Mouse (Mus musculus): ENCODE measurements around the gene Kansl1l. TPM values are rescaled to one million over a fixed set of nuclear protein-coding genes. Genes with fewer than 3 reads are reported as not detected.

Gene Kansl1l
- polyA plus RNA-seq, 1 experiment from 2014 or later = 9.3 TPM

DNA sequence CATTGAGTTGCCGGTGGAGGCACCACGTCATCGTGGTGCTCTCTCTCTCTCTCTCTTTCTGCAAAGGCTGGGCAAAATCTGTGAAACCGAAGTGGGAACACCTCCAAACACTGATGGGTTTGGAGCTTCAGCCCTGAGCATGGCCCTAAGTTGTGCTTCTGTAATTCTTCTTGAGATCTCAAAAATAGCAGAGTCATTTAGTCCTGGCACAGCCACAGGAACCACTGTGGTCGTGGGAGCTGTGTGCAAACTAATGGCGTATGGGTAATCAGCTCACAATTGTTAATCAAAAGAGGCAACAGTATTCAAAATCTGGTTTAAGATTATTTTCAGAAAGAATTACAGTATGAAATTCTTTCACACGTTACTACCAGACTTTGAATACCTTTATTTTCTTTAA lies 144.6 kb downstream of the Kansl1l start:
- no peak overlapping the region for H3K27ac ChIP-seq (ENCODE audit: low read depth, low read length)
- no peaks in the 10 kb centered on the region for H3K4me1 ChIP-seq (ENCODE audit: control insufficient read depth, insufficient read depth, low read length)
- no peak overlapping the region for H3K4me3 ChIP-seq (ENCODE audit: low read depth, low read length)
- no peak overlapping the region for H3K9ac ChIP-seq (ENCODE audit: low read depth, low read length)
- WGBS (ENCODE audit: insufficient replicate concordance) = 86% methylated on average over 7 of the region's 7 CpGs
- no peak overlapping the region for H3K4me2 ChIP-seq
- H3K9me3 ChIP-seq (replicated peaks; ENCODE audit: control insufficient read depth, low read length) = no peaks in the 10 kb centered on the region
- no peak for ATAC-seq (replicated peaks; ENCODE audit: insufficient number of reproducible peaks, low FRiP score, low TSS enrichment)
- no peaks in the 10 kb centered on the region for H3K27me3 ChIP-seq (ENCODE audit: control insufficient read depth, insufficient read depth, low read length)
- H3K36me3 ChIP-seq (ENCODE audit: control insufficient read depth, insufficient read depth, low read length) = no peaks in the 10 kb centered on the region

DNA sequence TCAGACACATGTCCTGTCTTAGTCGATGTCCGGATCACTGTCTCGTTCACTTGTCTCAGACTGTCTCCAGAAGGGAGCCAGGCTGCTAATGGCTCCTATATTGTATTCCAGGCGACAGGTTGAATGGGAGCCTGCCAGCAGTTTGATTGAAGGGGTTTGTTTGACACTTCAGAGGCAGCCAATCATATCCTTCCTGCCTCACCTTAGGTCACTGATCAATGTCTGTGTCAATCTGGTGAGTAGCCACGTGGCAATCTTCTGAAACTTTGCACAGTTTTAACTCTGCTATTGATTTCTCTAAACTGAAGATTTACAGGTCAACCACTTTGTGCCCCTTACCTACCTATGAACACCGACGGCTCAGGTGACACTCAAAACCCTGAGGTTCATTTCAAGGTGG lies 145.9 kb downstream of the Kansl1l start:
- no peak overlapping the region for H3K4me2 ChIP-seq
- H3K4me3 ChIP-seq (ENCODE audit: low read depth, low read length) = no peak overlapping the region
- no peak overlapping the region for H3K27ac ChIP-seq (ENCODE audit: low read depth, low read length)
- H3K9me3 ChIP-seq (replicated peaks; ENCODE audit: control insufficient read depth, low read length) = no peaks in the 10 kb centered on the region
- 64% methylated on average over 7 of the region's 7 CpGs for WGBS (ENCODE audit: insufficient replicate concordance)
- H3K36me3 ChIP-seq (ENCODE audit: control insufficient read depth, insufficient read depth, low read length) = no peaks in the 10 kb centered on the region
- H3K4me1 ChIP-seq (ENCODE audit: control insufficient read depth, insufficient read depth, low read length) = no peaks in the 10 kb centered on the region
- no peak for ATAC-seq (replicated peaks; ENCODE audit: insufficient number of reproducible peaks, low FRiP score, low TSS enrichment)
- no peak overlapping the region for H3K9ac ChIP-seq (ENCODE audit: low read depth, low read length)
- no peaks in the 10 kb centered on the region for H3K27me3 ChIP-seq (ENCODE audit: control insufficient read depth, insufficient read depth, low read length)

Other genes starting within 250 kb of the Kansl1l start
- 29.8 and 31.8 TPM in 2 replicates for gene Rpe, start 116.7 kb downstream of the Kansl1l start, polyA plus RNA-seq (2014; fragmentation: Nextera tagmentation; extraction: Ambion mirVana)
- 257 and 291 TPM in 2 replicates for gene Acadl, start 45.7 kb upstream of the Kansl1l start, polyA plus RNA-seq (2014; fragmentation: Nextera tagmentation; extraction: Ambion mirVana)
- 829 and 847 TPM in 2 replicates for gene Myl1, start 127.8 kb upstream of the Kansl1l start, polyA plus RNA-seq (2014; fragmentation: Nextera tagmentation; extraction: Ambion mirVana)
- 60.4 and 63.3 TPM in 2 replicates for gene Lancl1, start 221.3 kb upstream of the Kansl1l start, polyA plus RNA-seq (2014; fragmentation: Nextera tagmentation; extraction: Ambion mirVana)

Data from heart, embryonic 11.5 days (tissue).